Mouse (Mus musculus): ENCODE measurements at regions not wholly inside any gene's neighbourhood (a gene's known extent, or its start where the extent isn't known, plus 50 kb on each side); places are given as distances from the start of the nearest gene placed in this dataset.

GRCm38 (mm10) chr13:35517692-35518091, 141.9 kb upstream of the Cdyl start:
- no peaks in the 10 kb centered on the region for H3K27me3 ChIP-seq
- no peak overlapping the region for H3K27ac ChIP-seq
- H3K36me3 ChIP-seq = no peaks in the 10 kb centered on the region
- ATAC-seq (replicated peaks; ENCODE audit: insufficient number of reproducible peaks, insufficient read depth, low FRiP score, low read depth) = no peak
- no peak overlapping the region for H3K4me3 ChIP-seq
- WGBS = 87% methylated on average over 3 of the region's 3 CpGs
- H3K9me3 ChIP-seq (replicated peaks) = no peaks in the 10 kb centered on the region
- H3K9ac ChIP-seq = no peak overlapping the region
- H3K4me2 ChIP-seq = no peak overlapping the region
- no peaks in the 10 kb centered on the region for H3K4me1 ChIP-seq (replicated peaks)

- WGBS = 92% methylated on average over 1 of the region's 1 CpGs
- H3K4me3 ChIP-seq = no peak overlapping the region
- H3K27ac ChIP-seq = no peak overlapping the region
- H3K36me3 ChIP-seq = no peaks in the 10 kb centered on the region
- H3K9me3 ChIP-seq (replicated peaks) = no peaks in the 10 kb centered on the region
- no peak overlapping the region for H3K9ac ChIP-seq
- no peak for ATAC-seq (replicated peaks; ENCODE audit: insufficient number of reproducible peaks, insufficient read depth, low FRiP score, low read depth)
- H3K27me3 ChIP-seq = no peaks in the 10 kb centered on the region
- no peak overlapping the region for H3K4me2 ChIP-seq
- no peaks in the 10 kb centered on the region for H3K4me1 ChIP-seq (replicated peaks)
Observed at GRCm38 (mm10) chr13:35522272-35522671, 137.4 kb upstream of the Cdyl start.

GRCm38 (mm10) chr13:35529577-35529976, 130.1 kb upstream of the Cdyl start:
- no peak overlapping the region for H3K4me2 ChIP-seq
- 81% methylated on average over 3 of the region's 3 CpGs for WGBS
- no peaks in the 10 kb centered on the region for H3K36me3 ChIP-seq
- no peaks in the 10 kb centered on the region for H3K4me1 ChIP-seq (replicated peaks)
- H3K9ac ChIP-seq = no peak overlapping the region
- no peaks in the 10 kb centered on the region for H3K27me3 ChIP-seq
- no peak overlapping the region for H3K27ac ChIP-seq
- no peak overlapping the region for H3K4me3 ChIP-seq
- ATAC-seq (replicated peaks; ENCODE audit: insufficient number of reproducible peaks, insufficient read depth, low FRiP score, low read depth) = no peak
- H3K9me3 ChIP-seq (replicated peaks) = no peaks in the 10 kb centered on the region

- Histone ChIP-seq H3K4me2 (no peak overlapping the region), H3K27me3 (no peaks in the 10 kb centered on the region), H3K36me3 (no peaks in the 10 kb centered on the region), H3K4me3 (no peak overlapping the region), H3K27ac (no peak overlapping the region), H3K9ac (no peak overlapping the region), H3K9me3 (replicated peaks) (no peaks in the 10 kb centered on the region), H3K4me1 (replicated peaks) (peaks cover 5% of the 10 kb centered on the region; the same call in 1 of the 2 replicates)
- no peak for ATAC-seq (replicated peaks; ENCODE audit: insufficient number of reproducible peaks, insufficient read depth, low FRiP score, low read depth)
- WGBS = 73% methylated on average over 7 of the region's 7 CpGs
Observed at GRCm38 (mm10) chr13:35537106-35537505, 122.5 kb upstream of the Cdyl start.

- Histone ChIP-seq H3K27me3 (no peaks in the 10 kb centered on the region), H3K4me2 (no peak overlapping the region), H3K9me3 (replicated peaks) (no peaks in the 10 kb centered on the region), H3K36me3 (no peaks in the 10 kb centered on the region), H3K4me3 (no peak overlapping the region), H3K4me1 (replicated peaks) (peaks cover 5% of the 10 kb centered on the region; the same call in 1 of the 2 replicates), H3K9ac (no peak overlapping the region), H3K27ac (no peak overlapping the region)
- 65% methylated on average over 5 of the region's 5 CpGs for WGBS
- ATAC-seq (replicated peaks; ENCODE audit: insufficient number of reproducible peaks, insufficient read depth, low FRiP score, low read depth) = no peak
Observed at GRCm38 (mm10) chr13:35537936-35538335, 121.7 kb upstream of the Cdyl start.

- H3K9me3 ChIP-seq (replicated peaks) = no peaks in the 10 kb centered on the region
- H3K4me3 ChIP-seq = no peak overlapping the region
- no peaks in the 10 kb centered on the region for H3K27me3 ChIP-seq
- 89% methylated on average over 2 of the region's 2 CpGs for WGBS
- peaks cover 5% of the 10 kb centered on the region; the same call in 1 of the 2 replicates for H3K4me1 ChIP-seq (replicated peaks)
- H3K27ac ChIP-seq = no peak overlapping the region
- no peaks in the 10 kb centered on the region for H3K36me3 ChIP-seq
- ATAC-seq (replicated peaks; ENCODE audit: insufficient number of reproducible peaks, insufficient read depth, low FRiP score, low read depth) = no peak
- no peak overlapping the region for H3K4me2 ChIP-seq
- no peak overlapping the region for H3K9ac ChIP-seq
Observed at GRCm38 (mm10) chr13:35540433-35540832, 119.2 kb upstream of the Cdyl start.

- H3K27me3 ChIP-seq = no peaks in the 10 kb centered on the region
- H3K4me2 ChIP-seq = no peak overlapping the region
- no peaks in the 10 kb centered on the region for H3K9me3 ChIP-seq (replicated peaks)
- H3K36me3 ChIP-seq = no peaks in the 10 kb centered on the region
- no peak for ATAC-seq (replicated peaks; ENCODE audit: insufficient number of reproducible peaks, insufficient read depth, low FRiP score, low read depth)
- H3K9ac ChIP-seq = no peak overlapping the region
- H3K4me1 ChIP-seq (replicated peaks) = peaks cover 5% of the 10 kb centered on the region; the same call in 1 of the 2 replicates
- WGBS = 69% methylated on average over 6 of the region's 6 CpGs
- H3K27ac ChIP-seq = no peak overlapping the region
- no peak overlapping the region for H3K4me3 ChIP-seq
Observed at GRCm38 (mm10) chr13:35541053-35541452, 118.6 kb upstream of the Cdyl start.

GRCm38 (mm10) chr13:35564006-35564405, 95.6 kb upstream of the Cdyl start:
- H3K27me3 ChIP-seq = no peaks in the 10 kb centered on the region
- H3K9ac ChIP-seq = no peak overlapping the region
- no peaks in the 10 kb centered on the region for H3K9me3 ChIP-seq (replicated peaks)
- 47% methylated on average over 1 of the region's 1 CpGs for WGBS
- H3K4me2 ChIP-seq = no peak overlapping the region
- no peaks in the 10 kb centered on the region for H3K36me3 ChIP-seq
- H3K27ac ChIP-seq = no peak overlapping the region
- ATAC-seq (replicated peaks; ENCODE audit: insufficient number of reproducible peaks, insufficient read depth, low FRiP score, low read depth) = no peak
- H3K4me3 ChIP-seq = no peak overlapping the region
- no peaks in the 10 kb centered on the region for H3K4me1 ChIP-seq (replicated peaks)

GRCm38 (mm10) chr13:35581616-35582015, 78.0 kb upstream of the Cdyl start:
- no peak overlapping the region for H3K27ac ChIP-seq
- no peaks in the 10 kb centered on the region for H3K9me3 ChIP-seq (replicated peaks)
- H3K9ac ChIP-seq = no peak overlapping the region
- no peak overlapping the region for H3K4me3 ChIP-seq
- no peaks in the 10 kb centered on the region for H3K4me1 ChIP-seq (replicated peaks)
- no peaks in the 10 kb centered on the region for H3K27me3 ChIP-seq
- no peaks in the 10 kb centered on the region for H3K36me3 ChIP-seq
- H3K4me2 ChIP-seq = no peak overlapping the region
- 21% methylated on average over 3 of the region's 3 CpGs for WGBS
- no peak for ATAC-seq (replicated peaks; ENCODE audit: insufficient number of reproducible peaks, insufficient read depth, low FRiP score, low read depth)

GRCm38 (mm10) chr13:35598003-35598402, 61.6 kb upstream of the Cdyl start:
- Histone ChIP-seq H3K36me3 (no peaks in the 10 kb centered on the region), H3K4me2 (no peak overlapping the region), H3K27me3 (no peaks in the 10 kb centered on the region), H3K9me3 (replicated peaks) (no peaks in the 10 kb centered on the region), H3K4me3 (no peak overlapping the region), H3K4me1 (replicated peaks) (no peaks in the 10 kb centered on the region), H3K27ac (no peak overlapping the region), H3K9ac (no peak overlapping the region)
- 86% methylated on average over 5 of the region's 5 CpGs for WGBS
- no peak for ATAC-seq (replicated peaks; ENCODE audit: insufficient number of reproducible peaks, insufficient read depth, low FRiP score, low read depth)

GRCm38 (mm10) chr13:35601560-35602135, 58.0 kb upstream of the Cdyl start:
- H3K27ac ChIP-seq = no peak overlapping the region
- no peaks in the 10 kb centered on the region for H3K9me3 ChIP-seq (replicated peaks)
- no peak for ATAC-seq (replicated peaks; ENCODE audit: insufficient number of reproducible peaks, insufficient read depth, low FRiP score, low read depth)
- peaks cover 8% of the 10 kb centered on the region for H3K4me1 ChIP-seq (replicated peaks)
- H3K27me3 ChIP-seq = no peaks in the 10 kb centered on the region
- 82% methylated on average over 2 of the region's 2 CpGs for WGBS
- no peaks in the 10 kb centered on the region for H3K36me3 ChIP-seq
- H3K4me3 ChIP-seq = no peak overlapping the region
- no peak overlapping the region for H3K9ac ChIP-seq
- H3K4me2 ChIP-seq = no peak overlapping the region

- ATAC-seq (replicated peaks; ENCODE audit: insufficient number of reproducible peaks, insufficient read depth, low FRiP score, low read depth) = no peak
- no peak overlapping the region for H3K9ac ChIP-seq
- no peak overlapping the region for H3K4me2 ChIP-seq
- peaks cover 8% of the 10 kb centered on the region for H3K4me1 ChIP-seq (replicated peaks)
- 93% methylated on average over 5 of the region's 5 CpGs for WGBS
- H3K27ac ChIP-seq = no peak overlapping the region
- no peaks in the 10 kb centered on the region for H3K27me3 ChIP-seq
- no peak overlapping the region for H3K4me3 ChIP-seq
- no peaks in the 10 kb centered on the region for H3K9me3 ChIP-seq (replicated peaks)
- H3K36me3 ChIP-seq = no peaks in the 10 kb centered on the region
Observed at GRCm38 (mm10) chr13:35603080-35603479, 56.6 kb upstream of the Cdyl start.
